Mouse (Mus musculus) MEL (cell line): Measurements from ENCODE around the gene Efs. TPM values are rescaled to one million over a fixed set of nuclear protein-coding genes. Genes with fewer than 3 reads are reported as not detected.

ENCODE experiments used
- DNase-seq: peaks from one replicate; pipeline ENCODE4 v3.0.0; 2011; ENCODE audit warnings: low read depth, low spot score
- H3K27ac ChIP-seq: 2 replicates; pipeline ENCODE4 v1.5.1; 2012; ENCODE audit warnings: low read depth, mild to moderate bottlenecking, control low read depth, low read length, moderate library complexity; ENCODE audit not compliant: control insufficient read depth
- H3K27me3 ChIP-seq, 2 experiments: fragments of 150-350 bp in 1 of 2; sonication (generic) in 1 of 2; 2 replicates each; pipeline ENCODE4 v1.6.1; 2012; ENCODE audit warnings: low read length in 2 of 2, mild to moderate bottlenecking in 2 of 2, improper control_type of control experiment in 1 of 2, moderate library complexity in 1 of 2; ENCODE audit not compliant: insufficient read depth in 2 of 2, control insufficient read depth in 1 of 2
- H3K36me3 ChIP-seq, 2 experiments: 2 replicates each; pipeline ENCODE4 v1.6.1; 2012 to 2014; ENCODE audit warnings: low read length in 2 of 2, improper control_type of control experiment in 1 of 2, inconsistent platforms in 1 of 2, mild to moderate bottlenecking in 1 of 2; ENCODE audit not compliant: insufficient read depth in 2 of 2, control insufficient read depth in 1 of 2
- H3K4me1 ChIP-seq, 2 experiments: fragments of 150-350 bp in 1 of 2; sonication (generic) in 1 of 2; 2 replicates each; pipeline ENCODE4 v1.6.1; 2012; ENCODE audit warnings: low read length in 2 of 2, improper control_type of control experiment in 1 of 2, mild to moderate bottlenecking in 1 of 2; ENCODE audit not compliant: insufficient read depth in 2 of 2, control insufficient read depth in 1 of 2
- H3K4me3 ChIP-seq, 2 experiments: fragments of 150-350 bp in 1 of 2; sonication (generic) in 1 of 2; 2 replicates each; pipeline ENCODE4 v1.5.1; 2012; ENCODE audit warnings: low read depth in 2 of 2, low read length in 2 of 2, mild to moderate bottlenecking in 2 of 2, moderate library complexity in 2 of 2, control low read depth in 1 of 2, improper control_type of control experiment in 1 of 2; ENCODE audit not compliant: control insufficient read depth in 1 of 2, insufficient read depth in 1 of 2
- H3K79me2 ChIP-seq: 2 replicates; pipeline ENCODE4 v1.6.1; 2012; ENCODE audit warnings: mild to moderate bottlenecking, low read length, moderate library complexity; ENCODE audit not compliant: control insufficient read depth, poor library complexity, insufficient read depth
- H3K9ac ChIP-seq: 2 replicates; pipeline ENCODE4 v1.6.1; 2012; ENCODE audit warnings: low read depth, mild to moderate bottlenecking, control low read depth, low read length, moderate library complexity; ENCODE audit not compliant: control insufficient read depth, poor library complexity, severe bottlenecking
- H3K9me3 ChIP-seq: fragments of 150-350 bp; sonication (generic); replicated peaks from 2 replicates; pipeline ENCODE4 v1.6.1; 2012; ENCODE audit warnings: mild to moderate bottlenecking, low read length, improper control_type of control experiment, moderate library complexity; ENCODE audit not compliant: insufficient read depth
- EP300 ChIP-seq, 2 experiments: IDR thresholded peaks; 2 replicates each; pipeline ENCODE4 v1.6.1; 2011; ENCODE audit warnings: improper control_type of control experiment in 2 of 2, low read length in 2 of 2, low read depth in 1 of 2, mild to moderate bottlenecking in 1 of 2
- ETS1 ChIP-seq: IDR thresholded peaks from 2 replicates; pipeline ENCODE4 v1.6.1; 2012; ENCODE audit warnings: low read depth, mild to moderate bottlenecking, inconsistent platforms, low read length, improper control_type of control experiment, moderate library complexity
- GABPA ChIP-seq: IDR thresholded peaks from 2 replicates; pipeline ENCODE4 v1.6.1; 2012; ENCODE audit warnings: low read depth, mild to moderate bottlenecking, inconsistent platforms, low read length, improper control_type of control experiment, moderate library complexity
- GATA1 ChIP-seq: IDR thresholded peaks from 2 replicates; pipeline ENCODE4 v1.6.1; 2011; ENCODE audit warnings: low read depth, low read length, improper control_type of control experiment
- KAT2A ChIP-seq: conservative IDR thresholded peaks from 2 replicates; pipeline ENCODE4 v1.6.1; 2012; ENCODE audit warnings: low read depth, low read length, improper control_type of control experiment, inconsistent platforms
- MAFK ChIP-seq: IDR thresholded peaks from 2 replicates; pipeline ENCODE4 v1.6.1; 2011; ENCODE audit warnings: low read depth, mild to moderate bottlenecking, low read length, improper control_type of control experiment, borderline replicate concordance
- MEF2A ChIP-seq: IDR thresholded peaks from 2 replicates; pipeline ENCODE4 v1.6.1; 2014; ENCODE audit warnings: low read depth, mild to moderate bottlenecking, inconsistent platforms, low read length, improper control_type of control experiment; ENCODE audit not compliant: poor library complexity, insufficient replicate concordance, severe bottlenecking; ENCODE audit errors: extremely low read depth
- MYB ChIP-seq: IDR thresholded peaks from 2 replicates; pipeline ENCODE4 v1.6.1; 2011; ENCODE audit warnings: mild to moderate bottlenecking, low read depth, low read length, improper control_type of control experiment
- NRF1 ChIP-seq: IDR thresholded peaks from 2 replicates; pipeline ENCODE4 v1.6.1; 2014; ENCODE audit warnings: low read depth, mild to moderate bottlenecking, inconsistent platforms, low read length, improper control_type of control experiment, moderate library complexity; ENCODE audit not compliant: poor library complexity, insufficient read depth, severe bottlenecking
- POLR2A ChIP-seq, 2 experiments: IDR thresholded peaks; 2 replicates each; pipeline ENCODE4 v1.6.1; 2011 to 2012; ENCODE audit warnings: low read length in 2 of 2, mild to moderate bottlenecking in 2 of 2, control low read depth in 1 of 2, improper control_type of control experiment in 1 of 2, low read depth in 1 of 2, moderate library complexity in 1 of 2; ENCODE audit not compliant: control insufficient read depth in 1 of 2, insufficient read depth in 1 of 2, poor library complexity in 1 of 2
- POLR2AphosphoS5 ChIP-seq: IDR thresholded peaks from 2 replicates; pipeline ENCODE4 v1.6.1; 2012; ENCODE audit warnings: low read depth, borderline replicate concordance, mild to moderate bottlenecking, inconsistent platforms, low read length, moderate library complexity, mixed read lengths
- SIN3A ChIP-seq: IDR thresholded peaks from 2 replicates; pipeline ENCODE4 v1.6.1; 2012; ENCODE audit warnings: low read length, improper control_type of control experiment, inconsistent platforms
- TAL1 ChIP-seq: IDR thresholded peaks from 2 replicates; pipeline ENCODE4 v1.6.1; 2012; ENCODE audit warnings: mild to moderate bottlenecking, inconsistent platforms, low read length, moderate library complexity, mixed read lengths
- TBP ChIP-seq: IDR thresholded peaks from 2 replicates; pipeline ENCODE4 v1.8.0; 2011; ENCODE audit warnings: low read depth, low read length, improper control_type of control experiment
- TCF12 ChIP-seq: IDR thresholded peaks from 2 replicates; pipeline ENCODE4 v1.6.1; 2014; ENCODE audit warnings: low read depth, mild to moderate bottlenecking, inconsistent platforms, low read length, improper control_type of control experiment, moderate library complexity
- USF2 ChIP-seq, 2 experiments: IDR thresholded peaks; 2 replicates each; pipeline ENCODE4 v1.6.1; 2011 to 2012; ENCODE audit warnings: improper control_type of control experiment in 2 of 2, low read length in 2 of 2, borderline replicate concordance in 1 of 2, inconsistent platforms in 1 of 2, low read depth in 1 of 2, mild to moderate bottlenecking in 1 of 2; ENCODE audit not compliant: insufficient read depth in 1 of 2
- ZC3H11A ChIP-seq: IDR thresholded peaks from 2 replicates; pipeline ENCODE4 v1.6.1; 2012; ENCODE audit warnings: low read depth, mild to moderate bottlenecking, inconsistent platforms, low read length, improper control_type of control experiment
- ZMIZ1 ChIP-seq: IDR thresholded peaks from 2 replicates; pipeline ENCODE4 v1.6.1; 2012; ENCODE audit warnings: low read depth, mild to moderate bottlenecking, inconsistent platforms, low read length, improper control_type of control experiment, moderate library complexity
- polyA plus RNA-seq, 2 experiments: library from polyadenylated mRNA; stranded (reverse) in 1 of 2; unstranded in 1 of 2; fragments of >175 nt in 1 of 2; fragments of >200 nt in 1 of 2; gene quantifications; 2 replicates each; pipeline versions ENCODE4 v1.2.1 to v1.2.4; 2012; ENCODE audit warnings: low replicate concordance in 2 of 2, low read depth in 1 of 2; ENCODE audit not compliant: insufficient read length in 2 of 2, insufficient read depth in 1 of 2, missing spikeins in 1 of 2
- total RNA-seq: library from RNA; depleted of rRNA; stranded (reverse); fragments of 300-350 nt; gene quantifications from 2 replicates; pipeline ENCODE4 v1.2.3, GENCODE M21; 2012

Gene Efs
- total and polyA plus RNA-seq, 3 experiments, result not detected

DNA sequence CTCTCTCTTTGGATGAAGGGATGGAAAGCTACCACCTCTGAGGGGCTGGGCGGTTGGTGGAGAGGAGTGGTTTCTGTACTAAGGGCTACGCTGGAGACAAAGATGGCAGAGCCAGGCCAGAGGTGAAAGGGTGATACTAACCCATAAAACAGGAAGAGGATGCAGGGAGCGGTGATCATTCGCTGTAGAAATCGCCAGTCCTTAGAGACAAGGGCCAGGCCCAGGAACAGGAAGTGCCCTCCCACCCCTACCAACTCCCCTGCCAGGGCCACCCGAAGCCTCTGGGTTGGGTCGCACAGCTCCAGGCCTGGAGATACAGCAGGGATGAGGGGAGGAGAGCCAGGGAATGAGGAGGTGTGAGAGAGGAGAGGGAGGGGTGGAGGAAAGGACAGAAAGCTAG is 17.2 kb downstream of the Efs start:
- H3K9ac ChIP-seq, result no peak overlapping the region
- no peak overlapping the region for H3K27ac ChIP-seq
- H3K36me3 ChIP-seq, result no peaks in the 10 kb centered on the region
- TF ChIP-seq GATA1, result no peak
- no peak for TF ChIP-seq NRF1
- TF ChIP-seq GABPA, result no peak
- no peak for TF ChIP-seq USF2 (IDR thresholded peaks at IDR 0.05; ENCODE audit: borderline replicate concordance in 1 of 2, insufficient read depth in 1 of 2, low read depth in 1 of 2, low read length in 2 of 2)
- no peak for TF ChIP-seq TCF12
- TF ChIP-seq TAL1, result no peak
- TF ChIP-seq MEF2A, result no peak
- TF ChIP-seq ZMIZ1, result no peak
- no peak for TF ChIP-seq POLR2AphosphoS5
- TF ChIP-seq EP300 (IDR thresholded peaks at IDR 0.05; ENCODE audit: low read depth in 1 of 2, low read length in 2 of 2), result no peak
- no peak for TF ChIP-seq TBP
- no peak for TF ChIP-seq ETS1
- no peak for TF ChIP-seq MAFK
- TF ChIP-seq ZC3H11A, result no peak
- TF ChIP-seq SIN3A, result no peak
- TF ChIP-seq MYB, result no peak
- no peaks in the 10 kb centered on the region; a peak in 1 of 4 replicates for H3K4me1 ChIP-seq
- no peaks in the 10 kb centered on the region for H3K79me2 ChIP-seq
- no peaks in the 10 kb centered on the region for H3K9me3 ChIP-seq
- H3K27me3 ChIP-seq, result peaks cover 4% of the 10 kb centered on the region in 2 experiments; a peak in 3 of 4 replicates
- no peak overlapping the region for H3K4me3 ChIP-seq
- no peak for DNase-seq

DNA sequence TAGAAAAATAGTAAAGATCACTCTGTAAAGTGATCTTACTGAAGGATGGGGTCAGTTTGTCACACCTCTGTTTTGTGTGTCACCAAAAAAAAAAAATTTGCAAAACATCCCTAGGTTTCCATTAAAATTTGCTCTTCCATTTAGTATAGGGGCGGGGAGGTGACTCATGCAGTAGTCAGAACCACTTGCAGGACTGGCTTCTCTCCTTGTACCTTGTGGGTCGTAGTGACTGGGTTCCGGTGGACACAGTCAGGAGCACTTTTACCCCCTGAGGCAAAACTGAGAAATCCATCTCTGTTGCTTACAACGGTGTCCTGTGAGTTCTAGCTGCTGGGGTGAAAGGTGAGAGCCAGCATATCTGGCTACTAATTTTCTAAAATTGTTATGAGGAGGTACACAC is 22.3 kb downstream of the Efs start:
- no peak overlapping the region for H3K9ac ChIP-seq
- no peaks in the 10 kb centered on the region; a peak in 1 of 4 replicates for H3K4me1 ChIP-seq
- H3K79me2 ChIP-seq, result no peaks in the 10 kb centered on the region
- DNase-seq, result no peak
- no peaks in the 10 kb centered on the region for H3K9me3 ChIP-seq
- H3K27me3 ChIP-seq, result no peaks in the 10 kb centered on the region
- no peak for TF ChIP-seq POLR2A (IDR thresholded peaks at IDR 0.05; ENCODE audit: control insufficient read depth in 1 of 2, insufficient read depth in 1 of 2, low read depth in 1 of 2, low read length in 2 of 2, poor library complexity in 1 of 2)
- no peak for TF ChIP-seq KAT2A
- no peaks in the 10 kb centered on the region for H3K36me3 ChIP-seq
- no peak overlapping the region for H3K27ac ChIP-seq
- H3K4me3 ChIP-seq, result no peak overlapping the region
